Mouse (Mus musculus) lung, postnatal 0 days (tissue): ENCODE data around the gene Hoxa2.

ENCODE experiments used
- CTCF ChIP-seq: IDR thresholded peaks from 2 replicates; pipeline ENCODE4 v1.5.1; 2016; ENCODE audit warnings: antibody characterized with exemption, mild to moderate bottlenecking
- EP300 ChIP-seq: IDR thresholded peaks from 2 replicates; pipeline ENCODE4 v1.6.1; 2016; ENCODE audit warnings: antibody characterized with exemption, mild to moderate bottlenecking, control low read depth

DNA sequence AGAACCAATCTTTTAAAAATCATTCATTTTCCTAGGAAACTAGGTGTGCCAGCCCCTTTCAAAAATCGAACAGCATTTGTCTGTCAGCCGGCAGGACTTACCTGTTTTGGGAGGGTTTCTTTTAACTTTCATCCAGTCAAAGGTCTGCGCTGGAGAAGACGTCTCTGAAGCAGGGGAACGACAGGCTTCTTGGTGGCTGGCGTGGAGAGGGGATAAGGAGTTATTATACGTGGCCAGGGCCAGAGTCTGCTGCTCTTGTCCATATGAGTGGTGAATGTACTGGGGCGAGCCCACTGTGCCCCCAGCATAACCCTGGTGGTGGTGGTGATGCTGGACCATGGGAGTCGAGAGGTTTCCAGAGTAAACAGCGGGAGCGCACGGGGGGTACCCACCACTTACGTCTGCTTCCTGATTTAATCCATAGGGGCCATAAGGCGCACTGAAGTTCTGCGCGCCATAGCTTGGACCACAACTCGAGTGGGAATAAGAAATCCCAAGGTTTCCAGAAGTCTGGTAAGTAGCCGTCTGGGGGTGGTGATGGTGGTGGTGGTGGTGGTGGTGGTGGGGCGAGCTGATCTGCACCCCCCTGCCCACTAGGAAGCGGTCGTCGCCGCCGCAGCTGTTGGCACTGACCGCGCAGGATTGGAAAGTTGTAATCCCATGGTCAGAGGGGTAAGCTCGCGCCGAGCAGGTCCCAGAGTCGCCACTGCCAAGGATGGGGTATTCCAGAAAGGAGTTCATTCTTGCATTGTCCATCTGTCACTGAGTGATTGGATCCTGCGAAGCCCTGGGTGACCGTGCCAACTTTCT, 7.0 kb downstream of the Hoxa2 start:
- no peak for TF ChIP-seq CTCF
- no peak for TF ChIP-seq EP300
